Mouse (Mus musculus): ENCODE measurements around the gene Slc41a3. TPM values are rescaled to one million over a fixed set of nuclear protein-coding genes. Genes with fewer than 3 reads are reported as not detected.
A peak's percentile ranks its signal among the peaks of the same experiment; 100 is the strongest.

Gene Slc41a3
- polyA plus RNA-seq, 1 experiment from 2014 or later: 4.7 TPM

DNA sequence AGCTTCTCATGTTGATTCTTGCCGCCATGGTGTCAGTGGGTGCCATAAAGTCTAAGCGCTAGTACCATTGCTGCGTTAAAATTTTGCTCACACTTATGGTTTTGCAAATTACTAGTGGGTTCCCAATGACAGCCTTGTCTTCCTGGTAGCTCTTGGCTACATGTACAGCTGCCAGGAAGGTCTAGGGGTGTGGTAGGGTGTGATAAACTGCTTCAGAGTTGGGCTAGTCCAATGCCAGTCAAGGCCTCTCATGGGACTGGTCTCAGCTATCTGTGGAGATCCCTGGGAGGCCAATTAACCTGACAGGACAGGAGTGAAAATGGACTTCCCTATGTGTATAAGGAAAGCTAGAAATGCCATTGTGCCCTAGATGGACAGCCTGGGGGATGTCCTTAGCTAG, 2.2 kb upstream of the Slc41a3 start:
- 90% methylated on average over 3 of the region's 3 CpGs for WGBS
- no peak for DNase-seq
- Histone ChIP-seq H3K9me3 (ENCODE audit: control insufficient read depth, low read length) (no peaks in the 10 kb centered on the region), H3K27me3 (ENCODE audit: control insufficient read depth, insufficient read depth, low read length) (no peaks in the 10 kb centered on the region), H3K4me1 (ENCODE audit: control insufficient read depth, insufficient read depth, low read length) (0 out of 2 replicates have a peak, but pooled peaks cover 3% of the 10 kb centered on the region), H3K27ac (replicated peaks; ENCODE audit: low read depth, low read length) (no peak overlapping the region), H3K4me3 (replicated peaks; ENCODE audit: low read depth, low read length) (no peak overlapping the region), H3K9ac (replicated peaks; ENCODE audit: low read length) (no peak overlapping the region), H3K36me3 (ENCODE audit: control insufficient read depth, insufficient read depth, low read length) (no peaks in the 10 kb centered on the region), H3K4me2 (ENCODE audit: low read length) (no peak overlapping the region)
- ATAC-seq (ENCODE audit: low FRiP score, low TSS enrichment): no peak

DNA sequence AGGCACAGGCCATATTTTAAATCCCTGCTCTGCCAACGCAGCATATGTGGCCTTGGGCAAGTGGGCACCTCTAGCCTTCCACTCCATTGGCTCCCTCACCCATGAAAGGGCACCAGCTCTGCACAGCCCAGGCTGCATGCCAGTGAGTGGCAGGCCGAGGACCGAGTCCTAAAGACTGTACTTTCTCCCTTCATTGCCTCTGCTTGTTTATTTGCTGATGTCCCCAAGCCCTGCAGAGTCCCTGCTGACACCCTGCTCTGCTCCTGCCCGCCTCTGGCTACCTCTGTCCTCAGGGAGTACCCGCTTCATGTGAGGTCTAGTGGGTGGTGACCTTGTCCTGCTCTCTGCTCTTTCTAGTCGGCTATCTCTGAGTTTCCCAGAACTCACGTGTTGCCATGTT, 1.4 kb upstream of the Slc41a3 start:
- Histone ChIP-seq H3K9me3 (ENCODE audit: control insufficient read depth, low read length) (no peaks in the 10 kb centered on the region), H3K27ac (replicated peaks; ENCODE audit: low read depth, low read length) (no peak overlapping the region), H3K4me2 (ENCODE audit: low read length) (no peak overlapping the region), H3K36me3 (ENCODE audit: control insufficient read depth, insufficient read depth, low read length) (no peaks in the 10 kb centered on the region), H3K4me3 (replicated peaks; ENCODE audit: low read depth, low read length) (no peak overlapping the region), H3K27me3 (ENCODE audit: control insufficient read depth, insufficient read depth, low read length) (no peaks in the 10 kb centered on the region), H3K4me1 (ENCODE audit: control insufficient read depth, insufficient read depth, low read length) (0 out of 2 replicates have a peak, but pooled peaks cover 3% of the 10 kb centered on the region), H3K9ac (replicated peaks; ENCODE audit: low read length) (no peak overlapping the region)
- ATAC-seq (ENCODE audit: low FRiP score, low TSS enrichment): no peak
- WGBS: 63% methylated on average over 7 of the region's 7 CpGs
- no peak for DNase-seq

DNA sequence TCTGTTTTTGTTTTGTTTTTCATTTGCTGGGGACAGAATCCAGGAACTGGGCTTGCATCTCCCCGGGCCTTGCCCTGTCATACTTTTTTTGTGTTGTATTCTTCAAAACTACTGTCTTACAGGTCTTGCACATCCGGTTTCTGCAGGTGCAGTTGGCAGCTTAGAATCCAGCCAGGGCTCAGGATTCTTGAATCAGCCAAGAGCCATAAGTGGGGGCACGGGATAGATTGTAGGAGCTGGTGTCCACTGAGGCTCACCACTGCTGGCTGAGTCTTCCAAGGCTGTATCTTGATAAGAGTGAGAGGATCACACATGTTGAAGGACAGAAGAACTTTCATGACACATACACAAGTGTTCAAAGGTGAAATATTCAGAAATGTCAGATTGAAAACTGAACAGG, 395 bp upstream of the Slc41a3 start:
- ATAC-seq (ENCODE audit: low FRiP score, low TSS enrichment) (no peak), DNase-seq (no peak)
- Histone ChIP-seq H3K27ac (replicated peaks; ENCODE audit: low read depth, low read length) (no peak overlapping the region), H3K4me1 (ENCODE audit: control insufficient read depth, insufficient read depth, low read length) (0 out of 2 replicates have a peak, but pooled peaks cover 3% of the 10 kb centered on the region), H3K36me3 (ENCODE audit: control insufficient read depth, insufficient read depth, low read length) (no peaks in the 10 kb centered on the region), H3K4me3 (replicated peaks; ENCODE audit: low read depth, low read length) (peak overlapping the region; percentile 51), H3K4me2 (ENCODE audit: low read length) (peak overlapping the region; percentile 75), H3K9ac (replicated peaks; ENCODE audit: low read length) (no peak overlapping the region), H3K9me3 (ENCODE audit: control insufficient read depth, low read length) (no peaks in the 10 kb centered on the region), H3K27me3 (ENCODE audit: control insufficient read depth, insufficient read depth, low read length) (no peaks in the 10 kb centered on the region)
- 62% methylated on average over 3 of the region's 3 CpGs for whole genome bisulfite sequencing

- DNase-seq: peak; percentile 51
- Histone ChIP-seq H3K4me2 (ENCODE audit: low read length) (peak overlapping the region; percentile 75), H3K9ac (replicated peaks; ENCODE audit: low read length) (peak overlapping the region; percentile 63), H3K4me3 (replicated peaks; ENCODE audit: low read depth, low read length) (peak overlapping the region; percentile 51), H3K27ac (replicated peaks; ENCODE audit: low read depth, low read length) (no peak overlapping the region), H3K27me3 (ENCODE audit: control insufficient read depth, insufficient read depth, low read length) (no peaks in the 10 kb centered on the region), H3K36me3 (ENCODE audit: control insufficient read depth, insufficient read depth, low read length) (no peaks in the 10 kb centered on the region), H3K4me1 (ENCODE audit: control insufficient read depth, insufficient read depth, low read length) (0 out of 2 replicates have a peak, but pooled peaks cover 3% of the 10 kb centered on the region), H3K9me3 (ENCODE audit: control insufficient read depth, low read length) (no peaks in the 10 kb centered on the region)
- ATAC-seq (ENCODE audit: low FRiP score, low TSS enrichment): no peak
- 16% methylated on average over 5 of the region's 5 CpGs for WGBS
Measured at GRCm38 (mm10) chr6:90605298-90605665, 757 bp downstream of the Slc41a3 start.

DNA sequence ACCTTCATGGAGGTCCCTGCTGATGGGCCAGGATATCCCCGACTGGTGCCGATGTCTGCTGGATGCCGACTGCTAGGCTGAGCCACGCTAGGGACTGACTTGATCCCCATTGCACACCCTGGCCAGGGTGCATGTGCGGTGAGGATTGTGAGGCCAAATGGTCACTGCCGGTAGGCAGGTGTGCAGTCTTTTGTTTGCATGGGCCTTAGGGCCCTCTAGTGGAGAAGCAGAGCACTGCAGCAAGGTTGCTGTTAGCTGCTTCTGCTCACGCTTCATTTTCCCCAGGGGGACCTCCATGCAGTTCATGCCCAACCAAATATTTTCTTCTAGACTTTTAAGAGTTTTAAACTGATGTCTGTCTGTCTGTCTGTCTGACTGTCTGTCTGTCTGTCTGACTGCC, 2.0 kb downstream of the Slc41a3 start:
- peak overlapping the region; percentile 9; the same call in 1 of the 2 replicates for H3K4me2 ChIP-seq (ENCODE audit: low read length)
- no peaks in the 10 kb centered on the region for H3K27me3 ChIP-seq (ENCODE audit: control insufficient read depth, insufficient read depth, low read length)
- no peaks in the 10 kb centered on the region for H3K36me3 ChIP-seq (ENCODE audit: control insufficient read depth, insufficient read depth, low read length)
- no peaks in the 10 kb centered on the region for H3K9me3 ChIP-seq (ENCODE audit: control insufficient read depth, low read length)
- peak; percentile 87 for DNase-seq
- H3K9ac ChIP-seq (replicated peaks; ENCODE audit: low read length): no peak overlapping the region
- H3K4me3 ChIP-seq (replicated peaks; ENCODE audit: low read depth, low read length): no peak overlapping the region
- 0 out of 2 replicates have a peak, but pooled peaks cover 3% of the 10 kb centered on the region for H3K4me1 ChIP-seq (ENCODE audit: control insufficient read depth, insufficient read depth, low read length)
- ATAC-seq (ENCODE audit: low FRiP score, low TSS enrichment): no peak
- WGBS: 25% methylated on average over 7 of the region's 7 CpGs
- H3K27ac ChIP-seq (replicated peaks; ENCODE audit: low read depth, low read length): no peak overlapping the region

DNA sequence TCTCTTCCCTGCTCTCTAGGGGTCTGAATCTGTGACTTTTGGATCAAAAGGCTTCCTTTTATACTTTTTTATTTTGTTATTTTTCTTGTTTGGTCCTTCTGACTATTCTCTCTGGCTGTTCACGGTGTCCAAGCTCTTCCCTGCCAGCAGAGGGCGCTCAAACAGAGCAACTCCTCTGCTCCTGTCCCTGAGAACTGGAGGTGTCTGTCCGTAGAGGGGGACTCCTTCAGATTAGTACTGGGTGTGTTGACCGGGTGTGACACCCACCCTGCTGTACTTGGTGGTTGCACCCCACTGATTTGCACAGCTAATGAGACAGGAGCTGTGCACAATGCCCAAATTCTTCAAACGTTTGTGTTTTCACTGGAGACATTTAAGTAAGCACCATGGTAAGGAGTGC, 2.7 kb downstream of the Slc41a3 start:
- WGBS: 10% methylated on average over 5 of the region's 5 CpGs
- H3K9me3 ChIP-seq (ENCODE audit: control insufficient read depth, low read length): no peaks in the 10 kb centered on the region
- 0 out of 2 replicates have a peak, but pooled peaks cover 3% of the 10 kb centered on the region for H3K4me1 ChIP-seq (ENCODE audit: control insufficient read depth, insufficient read depth, low read length)
- ATAC-seq (ENCODE audit: low FRiP score, low TSS enrichment) (no peak), DNase-seq (peak; percentile 84)
- no peak overlapping the region for H3K4me2 ChIP-seq (ENCODE audit: low read length)
- H3K27me3 ChIP-seq (ENCODE audit: control insufficient read depth, insufficient read depth, low read length): no peaks in the 10 kb centered on the region
- H3K9ac ChIP-seq (replicated peaks; ENCODE audit: low read length): no peak overlapping the region
- no peak overlapping the region for H3K4me3 ChIP-seq (replicated peaks; ENCODE audit: low read depth, low read length)
- no peaks in the 10 kb centered on the region for H3K36me3 ChIP-seq (ENCODE audit: control insufficient read depth, insufficient read depth, low read length)
- H3K27ac ChIP-seq (replicated peaks; ENCODE audit: low read depth, low read length): no peak overlapping the region

DNA sequence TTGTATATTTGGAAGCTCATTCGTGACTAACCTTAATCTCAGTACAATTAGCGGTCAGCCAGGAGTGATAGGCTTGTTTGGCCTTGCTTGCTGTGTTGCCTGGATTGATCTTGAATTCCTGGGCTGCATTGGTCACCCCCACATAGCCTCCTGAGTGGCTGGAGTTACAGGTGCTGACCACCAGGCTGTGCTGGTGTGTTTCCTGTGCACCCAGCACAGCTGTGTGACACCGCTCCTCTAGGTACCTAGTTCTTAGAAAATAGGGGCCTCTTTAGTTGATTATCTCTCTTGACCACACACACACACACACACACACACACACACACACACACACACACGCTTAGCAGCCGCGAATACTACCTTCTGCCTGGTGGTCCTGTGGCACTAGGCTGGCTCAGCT, 3.7 kb downstream of the Slc41a3 start:
- Histone ChIP-seq H3K4me1 (ENCODE audit: control insufficient read depth, insufficient read depth, low read length) (0 out of 2 replicates have a peak, but pooled peaks cover 3% of the 10 kb centered on the region), H3K27ac (replicated peaks; ENCODE audit: low read depth, low read length) (no peak overlapping the region), H3K9me3 (ENCODE audit: control insufficient read depth, low read length) (no peaks in the 10 kb centered on the region), H3K4me2 (ENCODE audit: low read length) (no peak overlapping the region), H3K9ac (replicated peaks; ENCODE audit: low read length) (no peak overlapping the region), H3K27me3 (ENCODE audit: control insufficient read depth, insufficient read depth, low read length) (no peaks in the 10 kb centered on the region), H3K4me3 (replicated peaks; ENCODE audit: low read depth, low read length) (no peak overlapping the region), H3K36me3 (ENCODE audit: control insufficient read depth, insufficient read depth, low read length) (no peaks in the 10 kb centered on the region)
- 63% methylated on average over 6 of the region's 6 CpGs for WGBS
- DNase-seq: peak; percentile 25
- ATAC-seq (ENCODE audit: low FRiP score, low TSS enrichment): no peak

DNA sequence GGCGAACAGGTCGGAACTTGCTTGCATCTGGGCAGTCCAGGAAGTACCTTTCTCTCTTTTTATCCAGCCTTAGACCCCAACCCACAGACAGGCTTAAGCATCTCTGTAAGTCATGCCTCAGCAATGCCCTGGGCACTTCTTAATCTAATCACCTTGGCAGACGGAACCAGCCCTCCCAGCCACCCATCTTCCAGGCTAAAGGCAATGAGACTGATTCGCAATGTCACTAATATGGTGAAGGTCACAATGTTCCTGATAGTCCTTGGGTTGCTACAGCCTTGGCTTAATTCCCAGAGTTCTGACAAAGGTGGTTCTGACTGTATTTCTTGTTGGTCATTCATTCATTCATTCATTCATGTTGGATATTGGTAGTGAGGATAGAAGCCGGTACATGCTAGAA, 5.7 kb downstream of the Slc41a3 start:
- Histone ChIP-seq H3K9ac (replicated peaks; ENCODE audit: low read length) (no peak overlapping the region), H3K4me2 (ENCODE audit: low read length) (no peak overlapping the region), H3K27me3 (ENCODE audit: control insufficient read depth, insufficient read depth, low read length) (no peaks in the 10 kb centered on the region), H3K27ac (replicated peaks; ENCODE audit: low read depth, low read length) (no peak overlapping the region), H3K9me3 (ENCODE audit: control insufficient read depth, low read length) (no peaks in the 10 kb centered on the region), H3K36me3 (ENCODE audit: control insufficient read depth, insufficient read depth, low read length) (no peaks in the 10 kb centered on the region), H3K4me1 (ENCODE audit: control insufficient read depth, insufficient read depth, low read length) (no peaks in the 10 kb centered on the region), H3K4me3 (replicated peaks; ENCODE audit: low read depth, low read length) (no peak overlapping the region)
- 88% methylated on average over 5 of the region's 5 CpGs for WGBS
- no peak for DNase-seq
- no peak for ATAC-seq (ENCODE audit: low FRiP score, low TSS enrichment)

- Histone ChIP-seq H3K4me2 (ENCODE audit: low read length) (no peak overlapping the region), H3K27me3 (ENCODE audit: control insufficient read depth, insufficient read depth, low read length) (no peaks in the 10 kb centered on the region), H3K4me3 (replicated peaks; ENCODE audit: low read depth, low read length) (no peak overlapping the region), H3K4me1 (ENCODE audit: control insufficient read depth, insufficient read depth, low read length) (no peaks in the 10 kb centered on the region), H3K27ac (replicated peaks; ENCODE audit: low read depth, low read length) (no peak overlapping the region), H3K36me3 (ENCODE audit: control insufficient read depth, insufficient read depth, low read length) (no peaks in the 10 kb centered on the region), H3K9ac (replicated peaks; ENCODE audit: low read length) (no peak overlapping the region), H3K9me3 (ENCODE audit: control insufficient read depth, low read length) (no peaks in the 10 kb centered on the region)
- 87% methylated on average over 8 of the region's 8 CpGs for WGBS
- DNase-seq (no peak), ATAC-seq (ENCODE audit: low FRiP score, low TSS enrichment) (no peak)
Measured at GRCm38 (mm10) chr6:90613277-90613676, 8.8 kb downstream of the Slc41a3 start.

All from midbrain, embryonic 14.5 days (tissue).